Mouse (Mus musculus): Measurements from ENCODE around the gene Osbpl3.

- TF ChIP-seq POLR2A (IDR thresholded peaks at IDR 0.05; ENCODE audit: insufficient read depth, low read length) (no peak), CTCF (IDR thresholded peaks at IDR 0.05; ENCODE audit: low read depth, low read length) (no peak), EP300 (IDR thresholded peaks at IDR 0.05; ENCODE audit: insufficient read depth, low read depth, low read length) (no peak)
Observed at GRCm38 (mm10) chr6:50377742-50378720, 78.0 kb downstream of the Osbpl3 start.

All from ES-Bruce4 (cell line).